Mouse (Mus musculus) thymus, postnatal 0 days (tissue): Measurements from ENCODE around the gene Erbin. TPM values are rescaled to one million over a fixed set of nuclear protein-coding genes. Genes with fewer than 3 reads are reported as not detected.

Experiments used
- DNase-seq: peaks from one replicate; pipeline ENCODE4 v3.0.0-alpha.2; 2015; ENCODE audit warnings: low spot score
- polyA plus RNA-seq: library from polyadenylated mRNA; unstranded; fragments of >200 nt; fragmentation: Nextera tagmentation; extraction: Ambion mirVana; gene quantifications from 2 replicates; pipeline ENCODE4 v1.2.1, GENCODE M21; 2015

Gene Erbin
- polyA plus RNA-seq, 1 experiment from 2014 or later = 31.8 TPM

DNA sequence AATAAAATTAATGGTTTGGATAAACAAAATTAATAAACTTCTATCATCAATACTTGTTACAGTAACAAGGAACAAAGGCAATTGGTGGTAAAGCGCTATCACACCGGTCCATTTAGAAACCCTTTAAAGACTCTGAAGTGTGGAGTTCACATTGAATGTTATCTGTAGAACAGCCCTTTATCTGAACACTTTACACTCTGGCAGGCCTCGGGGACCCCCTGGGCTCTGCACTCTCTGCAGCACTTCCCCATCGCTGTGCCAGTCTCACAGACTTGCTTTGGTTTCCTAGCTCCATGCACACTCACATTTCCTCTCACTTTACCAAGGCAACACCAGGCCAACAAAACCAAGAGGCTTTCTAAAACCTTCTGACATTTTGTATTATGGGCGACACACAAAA lies 100.9 kb downstream of the Erbin start:
- DNase-seq = no peak

DNA sequence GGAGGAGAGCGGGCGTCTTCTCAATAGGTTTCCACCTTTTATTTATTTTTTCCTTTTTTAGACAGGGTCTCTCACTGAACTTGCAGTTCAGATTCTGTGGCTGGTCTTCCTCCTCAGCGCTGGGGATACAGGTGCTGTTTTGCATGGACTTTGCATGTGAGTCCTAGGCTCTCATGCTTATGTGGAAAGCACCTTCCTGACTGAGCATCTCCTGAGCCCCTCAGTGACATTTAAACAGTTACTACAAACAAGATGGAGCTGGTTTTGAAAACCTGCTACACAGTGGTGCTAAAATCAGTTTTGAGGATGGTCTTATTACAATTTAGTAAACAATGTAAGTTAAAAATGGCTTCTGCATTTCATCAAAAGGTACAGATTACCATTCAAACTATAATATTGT lies 102.4 kb downstream of the Erbin start:
- no peak for DNase-seq

DNA sequence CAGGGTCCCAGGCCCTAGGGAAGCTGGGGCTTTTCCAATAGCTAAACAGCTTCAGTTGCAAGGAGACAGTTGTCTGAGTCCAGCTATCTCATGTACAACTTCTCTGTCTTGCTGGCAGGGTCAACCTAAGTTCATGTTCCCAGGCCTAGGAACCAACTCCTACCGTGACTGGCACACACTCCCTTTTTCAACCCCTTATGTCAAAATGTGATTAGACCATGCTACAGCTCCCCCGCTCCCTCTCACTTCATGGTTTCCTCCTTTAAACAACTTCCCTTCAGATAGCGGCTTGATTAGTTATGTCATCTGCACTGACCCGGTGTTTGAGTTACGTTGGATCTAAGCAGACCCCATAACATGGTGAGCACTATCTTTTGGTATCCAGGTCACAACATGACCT lies 112.8 kb downstream of the Erbin start:
- no peak for DNase-seq

DNA sequence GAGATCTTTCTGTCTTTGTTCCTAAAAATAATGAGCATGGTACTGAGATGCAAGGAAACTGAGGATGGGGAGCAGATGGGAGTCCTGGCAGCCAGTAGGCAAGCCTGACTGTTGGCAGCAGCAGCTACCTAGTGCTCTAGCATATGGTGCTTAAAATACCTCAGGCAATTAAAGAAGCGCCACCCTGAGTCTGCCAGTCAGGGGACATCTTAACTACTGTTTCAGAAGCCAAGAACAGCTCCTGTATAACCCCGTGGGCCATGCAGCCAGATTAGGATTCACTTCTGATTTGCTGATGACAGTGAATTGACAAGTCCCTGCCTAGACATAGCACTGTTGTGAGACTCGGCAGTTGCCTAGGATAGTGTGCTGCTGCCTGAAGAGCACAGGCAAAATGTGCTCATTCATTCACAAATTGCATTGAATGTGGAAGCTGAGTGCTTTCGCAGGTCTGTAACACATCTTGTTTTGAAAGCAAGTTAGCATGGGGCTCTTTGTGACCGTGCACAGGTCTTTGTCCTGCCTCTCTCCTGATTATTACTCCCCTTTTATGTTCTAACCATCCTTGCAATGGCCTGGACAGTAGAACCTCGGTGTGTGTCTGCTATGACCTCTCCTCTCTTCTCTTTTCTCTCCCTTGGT lies 114.0 kb downstream of the Erbin start:
- no peak for DNase-seq

DNA sequence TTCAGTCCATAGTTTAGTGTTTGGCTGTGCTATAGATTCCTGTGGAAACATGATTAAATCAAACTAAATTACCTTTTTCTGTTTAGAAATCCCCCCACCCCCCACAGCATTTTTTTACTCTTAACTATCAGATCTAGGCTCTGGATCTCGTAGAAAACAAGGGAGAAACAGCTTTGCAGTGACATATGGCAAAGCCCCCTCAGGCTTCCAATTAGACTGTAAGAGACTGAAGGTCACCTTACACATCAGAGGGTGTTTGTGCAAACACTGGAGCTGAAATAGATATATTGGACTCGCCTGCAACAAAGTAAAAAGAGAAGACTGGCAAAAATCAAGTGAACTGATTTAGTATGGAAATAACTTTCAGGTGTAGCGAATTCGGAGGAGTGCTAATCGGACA lies 116.6 kb downstream of the Erbin start:
- no peak for DNase-seq

DNA sequence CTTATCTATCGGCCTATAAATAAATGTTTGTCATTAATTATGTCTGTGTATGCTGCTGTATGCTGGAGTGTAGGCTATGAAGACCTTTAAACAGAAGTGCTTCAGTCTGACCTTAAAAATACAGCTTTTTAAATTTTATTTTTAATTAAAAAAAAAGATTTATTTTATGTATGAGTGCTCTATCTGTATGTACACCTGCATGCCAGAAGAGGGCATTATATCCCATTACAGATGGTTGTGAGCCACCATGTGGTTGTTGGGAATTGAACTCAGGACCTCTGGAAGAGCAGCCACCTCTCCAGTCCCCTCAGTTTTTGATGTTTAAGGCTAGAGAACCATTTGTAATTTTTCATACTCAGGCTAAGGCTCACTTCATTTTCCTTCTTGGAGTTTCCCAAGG lies 119.3 kb downstream of the Erbin start:
- DNase-seq = no peak

DNA sequence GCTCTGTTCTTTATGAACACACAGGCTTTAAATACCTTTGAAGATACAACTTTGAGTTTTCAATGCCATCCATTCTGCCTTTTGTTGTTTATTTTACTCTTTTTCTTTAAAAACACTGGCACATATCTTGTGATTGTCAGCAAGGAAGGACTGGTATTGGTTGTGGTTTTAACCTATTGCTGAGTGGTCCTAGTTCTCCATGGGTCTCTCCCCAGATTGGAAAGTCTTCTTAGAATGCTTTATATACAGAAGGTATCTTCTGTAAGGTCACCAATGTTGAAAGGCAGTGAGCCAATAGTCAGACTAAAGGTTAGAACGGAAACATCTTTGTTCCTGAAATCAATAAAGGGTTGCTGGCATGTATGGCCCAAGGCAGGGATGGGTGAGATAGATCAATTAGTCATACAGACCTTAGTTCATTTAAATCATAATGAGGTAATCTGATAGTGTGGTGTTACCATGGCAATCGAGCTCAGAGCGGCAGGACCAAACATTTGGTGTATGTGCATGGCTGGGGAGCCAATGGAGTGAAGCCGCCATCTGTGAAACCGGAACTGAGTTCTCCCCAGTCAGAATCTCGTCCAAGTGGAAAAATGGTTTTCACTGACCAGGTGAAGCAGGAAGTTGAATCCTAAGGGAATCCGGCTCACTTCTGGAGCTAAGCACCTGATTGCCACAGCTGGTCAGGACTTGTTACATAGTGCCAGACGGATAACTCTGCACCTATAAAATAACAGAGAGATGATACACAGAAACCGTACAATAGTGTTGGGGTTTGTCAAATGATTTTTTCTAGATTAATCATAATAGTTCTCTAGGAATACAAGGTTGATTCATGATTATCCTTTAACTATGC lies 125.4 kb downstream of the Erbin start:
- no peak for DNase-seq

DNA sequence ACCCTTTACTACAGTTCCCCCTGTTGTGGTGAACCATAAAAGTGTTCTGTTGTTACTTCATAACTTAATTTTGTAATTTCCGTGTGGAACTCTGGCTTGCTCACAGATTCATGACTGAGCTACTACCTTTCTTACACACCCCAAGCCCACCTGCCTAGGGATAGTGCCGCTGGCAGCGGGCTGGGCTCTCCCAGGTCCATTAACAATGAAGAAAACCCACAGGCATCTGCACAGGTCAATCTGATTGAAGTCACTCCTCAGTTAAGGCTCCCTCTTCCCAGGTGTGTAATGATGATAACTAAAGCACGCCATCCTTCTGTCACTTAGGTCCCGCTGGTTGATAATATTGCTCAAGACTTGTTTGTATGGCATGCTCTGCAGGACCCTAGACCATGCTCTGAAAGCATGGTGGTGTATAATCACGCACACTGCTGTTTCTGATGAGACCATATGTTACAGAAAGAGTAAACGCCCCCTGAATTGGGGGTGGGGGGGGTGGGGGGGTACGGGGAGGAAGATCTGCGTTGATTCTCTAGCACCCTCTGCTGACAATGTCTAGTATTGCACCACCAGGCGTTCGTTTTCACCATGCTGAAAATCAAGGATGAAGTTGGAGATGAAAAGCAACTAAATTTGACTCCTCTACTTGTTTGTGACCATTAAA lies 140.3 kb downstream of the Erbin start:
- DNase-seq = peak; percentile 65

DNA sequence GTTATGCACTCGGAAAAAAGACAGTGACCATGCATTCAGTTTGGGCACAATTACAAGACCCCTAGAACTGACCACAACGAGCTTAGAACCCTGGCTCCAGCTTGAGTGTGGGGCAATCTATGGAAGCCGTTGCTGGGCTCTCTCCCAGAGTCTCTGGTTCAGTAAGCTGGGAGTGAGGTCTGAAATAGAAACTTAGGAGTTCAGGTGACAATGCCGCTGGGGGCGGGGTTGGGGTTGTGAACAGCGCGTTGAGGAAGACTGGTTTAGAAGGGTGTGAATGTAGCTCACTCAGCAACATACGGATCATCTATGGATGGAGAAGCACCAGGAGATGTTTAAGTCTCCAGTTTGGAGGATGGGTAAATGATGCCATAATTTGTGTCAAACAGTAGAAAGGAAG lies 143.2 kb downstream of the Erbin start:
- DNase-seq = no peak

DNA sequence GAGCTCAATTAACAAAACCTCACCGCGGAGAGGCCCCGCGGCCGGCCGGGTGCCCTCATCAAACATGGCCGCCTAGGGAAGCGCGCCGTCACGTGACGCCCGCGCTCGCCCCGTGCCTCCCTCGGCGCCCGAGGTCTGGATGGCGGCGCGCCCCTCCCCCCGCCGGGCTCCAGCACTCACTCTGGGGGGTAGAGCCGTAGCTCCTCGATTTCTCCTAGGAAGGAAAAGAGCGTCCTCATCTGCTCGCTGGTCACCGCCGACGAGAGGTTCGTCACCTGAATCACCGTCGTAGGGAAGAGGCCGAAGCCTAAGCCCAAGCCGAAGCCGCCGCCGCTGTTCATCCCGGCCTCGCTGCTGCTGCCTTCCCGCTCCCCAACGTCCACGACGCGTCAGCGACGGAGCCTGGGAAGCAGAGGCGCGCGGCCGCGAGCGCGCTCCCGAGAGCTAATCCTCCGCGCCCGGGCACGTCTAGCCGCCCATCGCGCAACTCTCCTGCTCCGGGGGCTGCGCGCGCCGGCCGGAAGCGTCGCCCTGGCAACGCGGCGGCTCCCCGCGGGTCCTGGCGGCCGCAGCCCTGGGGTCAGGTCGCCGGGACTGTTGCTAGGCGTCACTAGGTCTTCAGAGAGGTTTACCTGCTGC lies 146.1 kb downstream of the Erbin start, which contains the start of gene Srek1:
TSS of gene Srek1 (minus strand) at position 490 of the 639 bp plus-strand sequence.
- DNase-seq = peak; percentile 91

DNA sequence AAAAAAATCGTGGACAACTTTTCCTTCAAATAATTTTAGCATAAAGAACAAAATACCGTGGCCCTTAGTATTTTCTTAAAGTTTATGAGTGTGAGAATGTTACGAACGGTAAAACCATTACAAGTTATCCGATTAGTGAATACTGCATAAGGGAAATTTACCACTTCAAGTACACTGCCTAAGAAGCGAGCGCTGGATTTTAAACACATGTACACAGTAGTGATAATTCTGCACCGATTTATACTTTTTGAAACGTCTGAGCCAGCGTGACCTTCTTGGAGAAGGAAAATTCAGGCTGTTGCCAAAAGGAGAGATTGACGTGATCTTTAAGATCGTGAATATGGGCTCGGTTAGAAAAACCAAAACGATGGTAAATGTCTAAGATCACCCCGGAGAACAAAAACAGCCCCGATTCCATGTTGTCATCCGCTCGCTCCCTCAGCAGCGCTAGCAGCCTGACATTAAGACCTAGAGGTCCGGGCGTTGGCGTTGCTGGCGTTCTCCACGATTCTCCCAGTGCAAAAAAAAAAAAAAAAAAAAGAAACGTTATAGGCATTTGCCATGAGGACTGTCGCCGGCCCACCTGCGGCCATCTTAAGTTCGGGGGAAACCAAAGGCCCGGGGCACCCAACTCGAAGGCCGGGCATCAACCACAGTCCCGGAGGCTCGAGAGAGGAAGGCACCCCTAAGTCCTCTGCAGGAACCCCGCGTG lies 146.8 kb downstream of the Erbin start:
- peak; percentile 14 for DNase-seq

DNA sequence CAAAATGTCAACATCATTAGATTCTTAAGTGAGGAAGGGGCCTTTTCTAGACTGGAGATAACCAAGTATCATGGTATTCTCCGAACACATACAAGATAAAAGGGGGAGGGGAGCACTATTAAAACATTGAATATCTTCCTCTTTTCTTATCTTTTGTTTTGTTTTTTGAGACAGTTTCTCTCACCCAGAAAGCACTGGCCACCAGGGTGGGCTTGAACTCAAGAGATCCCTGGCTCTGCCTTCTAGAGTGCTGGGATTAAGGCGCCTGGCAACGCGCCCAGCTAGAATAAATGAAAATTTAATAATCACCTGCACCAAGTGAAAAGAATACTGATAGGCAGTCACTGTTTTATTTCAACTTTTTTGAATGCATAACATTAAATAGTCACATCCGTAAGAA lies 147.4 kb downstream of the Erbin start:
- DNase-seq = no peak

DNA sequence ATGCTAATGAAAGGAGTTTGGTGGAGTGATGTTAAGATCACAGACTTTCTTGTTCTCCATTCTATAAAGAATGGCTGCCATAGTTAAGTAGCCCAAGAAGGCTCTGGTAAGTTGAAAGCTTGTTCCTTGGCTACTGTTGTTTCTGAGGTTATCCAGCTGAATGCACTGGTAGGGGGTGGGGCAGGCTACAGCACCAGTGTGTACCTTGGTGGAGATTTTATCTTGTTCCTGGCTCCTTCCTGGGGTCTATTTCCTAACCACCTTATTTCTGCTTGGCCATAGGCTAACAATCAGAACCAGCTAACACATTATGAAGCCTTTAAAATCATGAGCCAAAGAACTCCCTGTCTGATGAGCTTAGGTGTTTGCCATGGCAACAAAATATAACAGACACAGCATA lies 149.5 kb downstream of the Erbin start:
- DNase-seq = no peak

Other genes starting within 250 kb of the Erbin start
- gene Srek1, start 145.9 kb downstream of the Erbin start, polyA plus RNA-seq = 48.9 and 62.0 TPM in 2 replicates
- 7.3 and 7.9 TPM in 2 replicates for gene Nln, start 189.1 kb upstream of the Erbin start, polyA plus RNA-seq
- 0.68 and 0.72 TPM in 2 replicates for gene Sgtb, start 189.2 kb upstream of the Erbin start, polyA plus RNA-seq